Mouse (Mus musculus): ENCODE results near the gene Tns4. TPM values are rescaled to one million over a fixed set of nuclear protein-coding genes. Genes with fewer than 3 reads are reported as not detected.

Tns4 gene
- polyA plus RNA-seq, 1 experiment from 2014 or later: 0.40 TPM

- 86% methylated on average over 9 of the region's 9 CpGs for WGBS
- Histone ChIP-seq H3K4me2 (no peak overlapping the region), H3K4me1 (replicated peaks) (no peaks in the 10 kb centered on the region), H3K27me3 (no peaks in the 10 kb centered on the region), H3K4me3 (no peak overlapping the region), H3K9me3 (no peaks in the 10 kb centered on the region), H3K36me3 (no peaks in the 10 kb centered on the region), H3K27ac (replicated peaks) (no peak overlapping the region), H3K9ac (no peak overlapping the region)
- ATAC-seq (ENCODE audit: low read depth): no peak
Measured at GRCm38 (mm10) chr11:99098924-99099323, 9.8 kb upstream of the Tns4 start.

GRCm38 (mm10) chr11:99096996-99097774 lies 8.1 kb upstream of the Tns4 start:
- Histone ChIP-seq H3K4me3 (no peak overlapping the region), H3K9ac (no peak overlapping the region), H3K27ac (replicated peaks) (no peak overlapping the region), H3K36me3 (no peaks in the 10 kb centered on the region), H3K4me1 (replicated peaks) (no peaks in the 10 kb centered on the region), H3K4me2 (no peak overlapping the region), H3K27me3 (no peaks in the 10 kb centered on the region), H3K9me3 (no peaks in the 10 kb centered on the region)
- ATAC-seq (ENCODE audit: low read depth): no peak
- WGBS: 79% methylated on average over 8 of the region's 8 CpGs

- H3K9me3 ChIP-seq: no peaks in the 10 kb centered on the region
- no peak overlapping the region for H3K27ac ChIP-seq (replicated peaks)
- H3K4me1 ChIP-seq (replicated peaks): no peaks in the 10 kb centered on the region
- H3K36me3 ChIP-seq: no peaks in the 10 kb centered on the region
- no peak overlapping the region for H3K9ac ChIP-seq
- H3K4me2 ChIP-seq: no peak overlapping the region
- 76% methylated on average over 4 of the region's 4 CpGs for WGBS
- no peak overlapping the region for H3K4me3 ChIP-seq
- no peak for ATAC-seq (ENCODE audit: low read depth)
- no peaks in the 10 kb centered on the region for H3K27me3 ChIP-seq
Measured at GRCm38 (mm10) chr11:99096417-99096816, 7.3 kb upstream of the Tns4 start.

GRCm38 (mm10) chr11:99095759-99096158 lies 6.7 kb upstream of the Tns4 start:
- no peaks in the 10 kb centered on the region for H3K27me3 ChIP-seq
- no peak overlapping the region for H3K4me3 ChIP-seq
- H3K27ac ChIP-seq (replicated peaks): no peak overlapping the region
- 64% methylated on average over 4 of the region's 4 CpGs for WGBS
- H3K9me3 ChIP-seq: no peaks in the 10 kb centered on the region
- no peak overlapping the region for H3K4me2 ChIP-seq
- no peaks in the 10 kb centered on the region for H3K36me3 ChIP-seq
- no peak overlapping the region for H3K9ac ChIP-seq
- ATAC-seq (ENCODE audit: low read depth): no peak
- H3K4me1 ChIP-seq (replicated peaks): no peaks in the 10 kb centered on the region

- no peak overlapping the region for H3K4me2 ChIP-seq
- ATAC-seq (ENCODE audit: low read depth): no peak
- H3K4me1 ChIP-seq (replicated peaks): no peaks in the 10 kb centered on the region
- no peak overlapping the region for H3K9ac ChIP-seq
- no peaks in the 10 kb centered on the region for H3K27me3 ChIP-seq
- no peak overlapping the region for H3K4me3 ChIP-seq
- no peak overlapping the region for H3K27ac ChIP-seq (replicated peaks)
- no peaks in the 10 kb centered on the region for H3K9me3 ChIP-seq
- 56% methylated on average over 2 of the region's 2 CpGs for WGBS
- no peaks in the 10 kb centered on the region for H3K36me3 ChIP-seq
Measured at GRCm38 (mm10) chr11:99094911-99095676, 6.0 kb upstream of the Tns4 start.

- Histone ChIP-seq H3K4me3 (no peak overlapping the region), H3K36me3 (no peaks in the 10 kb centered on the region), H3K9ac (no peak overlapping the region), H3K27ac (replicated peaks) (no peak overlapping the region), H3K9me3 (no peaks in the 10 kb centered on the region), H3K27me3 (no peaks in the 10 kb centered on the region), H3K4me1 (replicated peaks) (no peaks in the 10 kb centered on the region), H3K4me2 (no peak overlapping the region)
- no peak for ATAC-seq (ENCODE audit: low read depth)
- 91% methylated on average over 7 of the region's 7 CpGs for WGBS
Measured at GRCm38 (mm10) chr11:99093740-99094139, 4.6 kb upstream of the Tns4 start.

GRCm38 (mm10) chr11:99091666-99092065 lies 2.6 kb upstream of the Tns4 start:
- Histone ChIP-seq H3K27ac (replicated peaks) (no peak overlapping the region), H3K9me3 (no peaks in the 10 kb centered on the region), H3K36me3 (no peaks in the 10 kb centered on the region), H3K4me2 (no peak overlapping the region), H3K9ac (no peak overlapping the region), H3K27me3 (no peaks in the 10 kb centered on the region), H3K4me3 (no peak overlapping the region), H3K4me1 (replicated peaks) (no peaks in the 10 kb centered on the region)
- no peak for ATAC-seq (ENCODE audit: low read depth)
- WGBS: 80% methylated on average over 2 of the region's 2 CpGs

- 94% methylated on average over 8 of the region's 8 CpGs for WGBS
- no peak for ATAC-seq (ENCODE audit: low read depth)
Measured at GRCm38 (mm10) chr11:99090391-99090790, 1.3 kb upstream of the Tns4 start.

GRCm38 (mm10) chr11:99088486-99088885 lies 620 bp downstream of the Tns4 start:
- 46% methylated on average over 2 of the region's 2 CpGs for WGBS
- no peak for ATAC-seq (ENCODE audit: low read depth)
- H3K4me1 ChIP-seq (replicated peaks): no peaks in the 10 kb centered on the region
- no peak overlapping the region for H3K27ac ChIP-seq (replicated peaks)
- no peaks in the 10 kb centered on the region for H3K9me3 ChIP-seq
- H3K4me2 ChIP-seq: no peak overlapping the region
- H3K4me3 ChIP-seq: no peak overlapping the region
- no peaks in the 10 kb centered on the region for H3K27me3 ChIP-seq
- H3K36me3 ChIP-seq: no peaks in the 10 kb centered on the region
- H3K9ac ChIP-seq: no peak overlapping the region

More at GRCm38 (mm10) chr11:99090391-99090790, 1.3 kb upstream of the Tns4 start:
- Histone ChIP-seq H3K4me1 (replicated peaks) (no peaks in the 10 kb centered on the region), H3K27me3 (no peaks in the 10 kb centered on the region), H3K9me3 (no peaks in the 10 kb centered on the region), H3K36me3 (no peaks in the 10 kb centered on the region), H3K9ac (no peak overlapping the region), H3K4me2 (no peak overlapping the region), H3K27ac (replicated peaks) (no peak overlapping the region), H3K4me3 (no peak overlapping the region)

GRCm38 (mm10) chr11:99084366-99084765 lies 4.7 kb downstream of the Tns4 start:
- Histone ChIP-seq H3K9me3 (no peaks in the 10 kb centered on the region), H3K9ac (no peak overlapping the region), H3K27me3 (no peaks in the 10 kb centered on the region), H3K27ac (replicated peaks) (no peak overlapping the region), H3K4me1 (replicated peaks) (no peaks in the 10 kb centered on the region), H3K4me2 (no peak overlapping the region), H3K4me3 (no peak overlapping the region), H3K36me3 (no peaks in the 10 kb centered on the region)
- WGBS: 86% methylated on average over 9 of the region's 9 CpGs
- no peak for ATAC-seq (ENCODE audit: low read depth)

- H3K4me2 ChIP-seq: no peak overlapping the region
- H3K9me3 ChIP-seq: no peaks in the 10 kb centered on the region
- H3K36me3 ChIP-seq: no peaks in the 10 kb centered on the region
- H3K9ac ChIP-seq: no peak overlapping the region
- no peaks in the 10 kb centered on the region for H3K4me1 ChIP-seq (replicated peaks)
- H3K27ac ChIP-seq (replicated peaks): no peak overlapping the region
- no peaks in the 10 kb centered on the region for H3K27me3 ChIP-seq
- 93% methylated on average over 8 of the region's 8 CpGs for WGBS
- no peak overlapping the region for H3K4me3 ChIP-seq
- no peak for ATAC-seq (ENCODE audit: low read depth)
Measured at GRCm38 (mm10) chr11:99083516-99083915, 5.6 kb downstream of the Tns4 start.

GRCm38 (mm10) chr11:99082098-99082497 lies 7.0 kb downstream of the Tns4 start:
- Histone ChIP-seq H3K27me3 (no peaks in the 10 kb centered on the region), H3K4me1 (replicated peaks) (no peaks in the 10 kb centered on the region), H3K9me3 (no peaks in the 10 kb centered on the region), H3K36me3 (no peaks in the 10 kb centered on the region), H3K9ac (no peak overlapping the region), H3K27ac (replicated peaks) (no peak overlapping the region), H3K4me3 (no peak overlapping the region), H3K4me2 (no peak overlapping the region)
- WGBS: 65% methylated on average over 8 of the region's 8 CpGs
- ATAC-seq (ENCODE audit: low read depth): no peak

All from neural tube, embryonic 13.5 days (tissue).